Mouse (Mus musculus): Measurements from ENCODE around the gene Fxyd2. TPM values are rescaled to one million over a fixed set of nuclear protein-coding genes. Genes with fewer than 3 reads are reported as not detected.

Fxyd2 gene
- polyA plus RNA-seq (2014; fragmentation: Illumina TruSeq; extraction: RNeasy Lipid Tissue Mini Kit (QIAGEN cat#74804); ENCODE audit: low replicate concordance) = not detected

DNA sequence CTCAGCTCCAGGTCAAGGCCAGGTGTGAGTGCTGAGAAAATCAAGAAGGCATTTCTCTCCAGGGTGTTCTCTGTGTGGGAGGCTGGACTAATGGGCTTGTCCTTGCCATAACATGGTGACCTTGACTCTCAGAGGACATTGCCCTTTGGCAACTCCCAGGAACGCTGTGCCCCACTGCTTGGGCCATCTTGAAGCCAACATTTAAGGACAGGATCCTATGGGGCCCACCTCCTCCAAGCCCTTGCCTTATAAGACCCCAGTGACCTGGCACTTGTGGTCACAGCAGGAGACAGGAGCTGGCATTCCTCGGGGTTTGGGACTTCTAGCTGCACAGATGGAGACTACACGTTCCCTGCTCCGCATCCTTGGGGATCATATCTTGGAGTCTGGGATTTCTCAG lies at the start of gene Fxyd2:
TSS of gene Fxyd2 (plus strand) at position 236 of the 400 bp plus-strand sequence.

DNA sequence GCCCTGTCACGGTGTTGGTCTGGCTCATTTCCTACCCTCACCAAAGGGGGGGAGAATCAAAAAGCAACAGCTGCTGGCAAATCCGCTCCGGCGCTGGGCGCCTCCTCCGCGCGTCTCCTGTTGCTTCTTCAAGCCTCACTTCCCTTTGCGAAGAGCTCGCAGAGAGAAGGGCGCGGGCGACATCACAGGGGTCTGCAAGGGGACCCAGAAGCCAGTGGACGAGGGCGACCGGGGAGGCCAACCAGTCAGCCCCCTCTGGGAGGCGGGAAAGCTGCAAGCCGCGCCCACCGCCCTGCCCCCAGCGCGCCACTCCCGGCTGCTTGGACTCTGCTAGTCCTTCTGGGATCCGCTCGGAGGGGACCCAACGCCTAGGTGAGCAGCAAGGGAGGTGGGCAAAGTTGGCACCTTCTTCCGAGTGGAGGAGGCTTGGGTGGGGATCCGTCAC lies 29.3 kb upstream of the Fxyd2 start, which contains the start of gene Fxyd6:
TSS of gene Fxyd6 (plus strand) at position 69 of the 445 bp plus-strand sequence.

DNA sequence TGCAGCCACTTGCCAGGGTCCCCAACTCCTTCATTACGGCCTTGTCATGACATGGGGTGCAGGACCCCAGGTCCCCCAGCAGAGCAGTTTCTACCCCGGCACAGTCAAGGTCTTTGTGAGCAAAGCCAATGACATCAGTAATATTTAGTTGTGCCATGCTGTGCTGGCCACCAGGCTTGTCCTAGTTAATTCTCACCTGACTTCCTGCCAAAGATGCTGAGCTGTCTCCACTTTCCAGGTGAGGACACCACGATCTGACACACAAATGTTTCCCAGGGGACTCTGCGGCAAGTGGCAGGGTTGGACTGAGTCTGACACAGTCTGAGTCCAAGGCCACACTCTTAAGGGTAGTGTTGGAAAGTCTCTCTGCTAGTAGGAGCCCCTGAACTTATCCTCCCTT lies 27.0 kb downstream of the Fxyd2 start, which contains the start of gene Dscaml1:
TSS of gene Dscaml1 (plus strand) at position 173 of the 400 bp plus-strand sequence.

Other genes starting within 250 kb of the Fxyd2 start
- gene BC049352, start 217.7 kb upstream of the Fxyd2 start, polyA plus RNA-seq (2014; fragmentation: Illumina TruSeq; extraction: RNeasy Lipid Tissue Mini Kit (QIAGEN cat#74804); ENCODE audit: low replicate concordance) = not detected
- gene Tmprss4, start 195.6 kb upstream of the Fxyd2 start, polyA plus RNA-seq (2014; fragmentation: Illumina TruSeq; extraction: RNeasy Lipid Tissue Mini Kit (QIAGEN cat#74804); ENCODE audit: low replicate concordance) = 30.0 TPM
- 0.33 TPM for gene Il10ra, start 130.5 kb upstream of the Fxyd2 start, polyA plus RNA-seq (2014; fragmentation: Illumina TruSeq; extraction: RNeasy Lipid Tissue Mini Kit (QIAGEN cat#74804); ENCODE audit: low replicate concordance)
- not detected for gene Tmprss13, start 80.6 kb upstream of the Fxyd2 start, polyA plus RNA-seq (2014; fragmentation: Illumina TruSeq; extraction: RNeasy Lipid Tissue Mini Kit (QIAGEN cat#74804); ENCODE audit: low replicate concordance)
- gene Fxyd6, start 29.5 kb upstream of the Fxyd2 start, polyA plus RNA-seq (2014; fragmentation: Illumina TruSeq; extraction: RNeasy Lipid Tissue Mini Kit (QIAGEN cat#74804); ENCODE audit: low replicate concordance) = 0.37 TPM
- not detected for gene Dscaml1, start 27.0 kb downstream of the Fxyd2 start, polyA plus RNA-seq (2014; fragmentation: Illumina TruSeq; extraction: RNeasy Lipid Tissue Mini Kit (QIAGEN cat#74804); ENCODE audit: low replicate concordance)

Data from small intestine, adult 10 weeks (tissue).